Mouse (Mus musculus): ENCODE results near the gene Triml2.

Gene Triml2

GRCm38 (mm10) chr8:43180054-43180690, at the start of gene Triml2:
Gene Triml2, plus strand, starts transcription at chr8:43180541.
- DNase-seq (ENCODE audit: low spot score), result no peak

GRCm38 (mm10) chr8:43141386-43141785, 39.0 kb upstream of the Triml2 start, which contains the start of gene Triml1:
Gene Triml1, minus strand, starts transcription at chr8:43141486.
- DNase-seq (ENCODE audit: low spot score), result no peak

GRCm38 (mm10) chr8:43149307-43149706, 31.0 kb upstream of the Triml2 start:
- no peak for DNase-seq (ENCODE audit: low spot score)

- no peak for DNase-seq (ENCODE audit: low spot score)
These were observed 17.1 kb upstream of the Triml2 start for GRCm38 (mm10) chr8:43163255-43163654.

GRCm38 (mm10) chr8:43164453-43164852, 15.9 kb upstream of the Triml2 start:
- no peak for DNase-seq (ENCODE audit: low spot score)

GRCm38 (mm10) chr8:43168083-43168482, 12.3 kb upstream of the Triml2 start:
- DNase-seq (ENCODE audit: low spot score), result no peak

GRCm38 (mm10) chr8:43169249-43169755, 11.0 kb upstream of the Triml2 start:
- DNase-seq (ENCODE audit: low spot score), result no peak

- no peak for DNase-seq (ENCODE audit: low spot score)
These were observed 3.4 kb upstream of the Triml2 start for GRCm38 (mm10) chr8:43176766-43177486.

- DNase-seq (ENCODE audit: low spot score), result no peak
These were observed 2.1 kb upstream of the Triml2 start for GRCm38 (mm10) chr8:43178263-43178662.

GRCm38 (mm10) chr8:43179189-43179588, 1.2 kb upstream of the Triml2 start:
- DNase-seq (ENCODE audit: low spot score), result no peak

- DNase-seq (ENCODE audit: low spot score), result no peak
These were observed 1.9 kb downstream of the Triml2 start for GRCm38 (mm10) chr8:43182281-43182680.

GRCm38 (mm10) chr8:43215554-43215953, 35.2 kb downstream of the Triml2 start:
- no peak for DNase-seq (ENCODE audit: low spot score)

- no peak for DNase-seq (ENCODE audit: low spot score)
These were observed 63.0 kb downstream of the Triml2 start for GRCm38 (mm10) chr8:43243326-43243725.

Measured in ovary, postnatal 14 days (tissue).